Mouse (Mus musculus) heart, embryonic 15.5 days (tissue): ENCODE measurements at regions not wholly inside any gene's neighbourhood (a gene's known extent, or its start where the extent isn't known, plus 50 kb on each side); places are given as distances from the start of the nearest gene placed in this dataset.
A peak's percentile ranks its signal among the peaks of the same experiment; 100 is the strongest.

Experiments
- ATAC-seq: fragments of 200-750 bp; cut with Nextera tagmentation; replicated peaks from 2 replicates; pipeline ENCODE4 v1.8.0; 2017; ENCODE audit warnings: low read depth, moderate TSS enrichment; ENCODE audit not compliant: insufficient number of reproducible peaks, insufficient read depth, low FRiP score
- H3K27ac ChIP-seq: fragments of 300-500 bp; sonication (generic); 2 replicates; pipeline ENCODE4 v1.5.1; 2015; ENCODE audit warnings: mild to moderate bottlenecking, inconsistent platforms
- H3K27me3 ChIP-seq: fragments of 300-500 bp; sonication (generic); 2 replicates; pipeline ENCODE4 v1.6.1; 2015; ENCODE audit warnings: inconsistent platforms
- H3K36me3 ChIP-seq: fragments of 300-500 bp; sonication (generic); 2 replicates; pipeline ENCODE4 v1.6.1; 2015; ENCODE audit warnings: mild to moderate bottlenecking, inconsistent platforms
- H3K4me1 ChIP-seq: fragments of 300-500 bp; sonication (generic); replicated peaks from 2 replicates; pipeline ENCODE4 v1.6.1; 2015; ENCODE audit warnings: inconsistent platforms
- H3K4me2 ChIP-seq: fragments of 300-500 bp; sonication (generic); 2 replicates; pipeline ENCODE4 v1.6.1; 2015; ENCODE audit warnings: inconsistent platforms, mild to moderate bottlenecking, moderate library complexity
- H3K4me3 ChIP-seq: fragments of 300-500 bp; sonication (generic); 2 replicates; pipeline ENCODE4 v1.5.1; 2015; ENCODE audit warnings: mild to moderate bottlenecking, inconsistent platforms
- H3K9ac ChIP-seq: fragments of 300-500 bp; sonication (generic); 2 replicates; pipeline ENCODE4 v1.6.1; 2015; ENCODE audit warnings: mild to moderate bottlenecking, inconsistent platforms
- H3K9me3 ChIP-seq: fragments of 300-500 bp; sonication (generic); replicated peaks from 2 replicates; pipeline ENCODE4 v1.6.1; 2016; ENCODE audit warnings: inconsistent platforms
- WGBS: fragments of 180-500 bp; shearing (Covaris S2); methylation state at CpG from one replicate; pipeline ENCODE4 v1.1.7; 2015; ENCODE audit warnings: mixed read lengths; 5-methylcytosine and 5-hydroxymethylcytosine counted together

GRCm38 (mm10) chr3:50844835-50845301, 379.4 kb upstream of the Noct start:
- 56% methylated on average over 8 of the region's 8 CpGs for WGBS
- no peak for ATAC-seq
- Histone ChIP-seq H3K27me3 (no peaks in the 10 kb centered on the region), H3K4me1 (no peaks in the 10 kb centered on the region), H3K4me2 (no peak overlapping the region), H3K4me3 (no peak overlapping the region), H3K9me3 (no peaks in the 10 kb centered on the region), H3K36me3 (no peaks in the 10 kb centered on the region), H3K27ac (no peak overlapping the region), H3K9ac (no peak overlapping the region)

GRCm38 (mm10) chr3:50845311-50845710, 378.9 kb upstream of the Noct start:
- WGBS: 61% methylated on average over 2 of the region's 2 CpGs
- no peak for ATAC-seq

GRCm38 (mm10) chr3:50848528-50848927, 375.7 kb upstream of the Noct start:
- Histone ChIP-seq H3K9me3 (no peaks in the 10 kb centered on the region), H3K36me3 (no peaks in the 10 kb centered on the region), H3K4me2 (no peak overlapping the region), H3K27me3 (no peaks in the 10 kb centered on the region), H3K4me3 (no peak overlapping the region), H3K27ac (no peak overlapping the region), H3K4me1 (no peaks in the 10 kb centered on the region), H3K9ac (no peak overlapping the region)
- ATAC-seq: no peak; the same call in 1 of the 2 replicates
- 49% methylated on average over 3 of the region's 3 CpGs for WGBS

More at GRCm38 (mm10) chr3:50845311-50845710, 378.9 kb upstream of the Noct start:
- Histone ChIP-seq H3K4me3 (no peak overlapping the region), H3K36me3 (no peaks in the 10 kb centered on the region), H3K4me1 (no peaks in the 10 kb centered on the region), H3K9ac (no peak overlapping the region), H3K4me2 (no peak overlapping the region), H3K27ac (no peak overlapping the region), H3K9me3 (no peaks in the 10 kb centered on the region), H3K27me3 (no peaks in the 10 kb centered on the region)

- Histone ChIP-seq H3K27me3 (no peaks in the 10 kb centered on the region), H3K9me3 (no peaks in the 10 kb centered on the region), H3K9ac (no peak overlapping the region), H3K4me2 (no peak overlapping the region), H3K4me1 (no peaks in the 10 kb centered on the region), H3K27ac (no peak overlapping the region), H3K4me3 (no peak overlapping the region), H3K36me3 (no peaks in the 10 kb centered on the region)
- WGBS: 81% methylated on average over 5 of the region's 5 CpGs
- no peak for ATAC-seq
Measured at GRCm38 (mm10) chr3:50851083-50851637, 373.1 kb upstream of the Noct start.

GRCm38 (mm10) chr3:50867105-50867504, 357.1 kb upstream of the Noct start:
- WGBS: 93% methylated on average over 1 of the region's 1 CpGs

GRCm38 (mm10) chr3:50869211-50869610, 355.0 kb upstream of the Noct start:
- Histone ChIP-seq H3K4me3 (no peak overlapping the region), H3K9ac (no peak overlapping the region), H3K9me3 (no peaks in the 10 kb centered on the region), H3K27ac (no peak overlapping the region), H3K27me3 (no peaks in the 10 kb centered on the region), H3K4me1 (no peaks in the 10 kb centered on the region), H3K4me2 (no peak overlapping the region), H3K36me3 (no peaks in the 10 kb centered on the region)
- WGBS: 80% methylated on average over 3 of the region's 3 CpGs
- ATAC-seq: no peak

More at GRCm38 (mm10) chr3:50867105-50867504, 357.1 kb upstream of the Noct start:
- H3K9me3 ChIP-seq: no peaks in the 10 kb centered on the region
- no peaks in the 10 kb centered on the region for H3K36me3 ChIP-seq
- no peak overlapping the region for H3K4me3 ChIP-seq
- H3K27me3 ChIP-seq: no peaks in the 10 kb centered on the region
- ATAC-seq: no peak
- H3K4me2 ChIP-seq: no peak overlapping the region
- no peaks in the 10 kb centered on the region for H3K4me1 ChIP-seq
- no peak overlapping the region for H3K9ac ChIP-seq
- H3K27ac ChIP-seq: no peak overlapping the region

- no peak overlapping the region for H3K4me2 ChIP-seq
- H3K4me1 ChIP-seq: peaks cover 3% of the 10 kb centered on the region; the same call in 1 of the 2 replicates
- H3K27me3 ChIP-seq: no peaks in the 10 kb centered on the region
- no peaks in the 10 kb centered on the region for H3K36me3 ChIP-seq
- no peak for ATAC-seq
- H3K9ac ChIP-seq: no peak overlapping the region
- H3K9me3 ChIP-seq: no peaks in the 10 kb centered on the region
- H3K4me3 ChIP-seq: no peak overlapping the region
- 44% methylated on average over 4 of the region's 4 CpGs for WGBS
- no peak overlapping the region for H3K27ac ChIP-seq
Measured at GRCm38 (mm10) chr3:50879050-50879449, 345.2 kb upstream of the Noct start.

GRCm38 (mm10) chr3:50879595-50879994, 344.7 kb upstream of the Noct start:
- H3K27me3 ChIP-seq: no peaks in the 10 kb centered on the region
- ATAC-seq: no peak
- H3K4me1 ChIP-seq: peaks cover 3% of the 10 kb centered on the region; the same call in 1 of the 2 replicates
- H3K9me3 ChIP-seq: no peaks in the 10 kb centered on the region
- H3K4me3 ChIP-seq: no peak overlapping the region
- WGBS: 59% methylated on average over 8 of the region's 8 CpGs
- H3K4me2 ChIP-seq: no peak overlapping the region
- no peak overlapping the region for H3K27ac ChIP-seq
- no peaks in the 10 kb centered on the region for H3K36me3 ChIP-seq
- no peak overlapping the region for H3K9ac ChIP-seq

- no peak overlapping the region for H3K4me2 ChIP-seq
- no peaks in the 10 kb centered on the region for H3K9me3 ChIP-seq
- no peak overlapping the region for H3K27ac ChIP-seq
- H3K27me3 ChIP-seq: no peaks in the 10 kb centered on the region
- H3K9ac ChIP-seq: no peak overlapping the region
- WGBS: 37% methylated on average over 9 of the region's 9 CpGs
- H3K4me1 ChIP-seq: peaks cover 7% of the 10 kb centered on the region
- no peaks in the 10 kb centered on the region for H3K36me3 ChIP-seq
- ATAC-seq: no peak
- no peak overlapping the region for H3K4me3 ChIP-seq
Measured at GRCm38 (mm10) chr3:50881437-50882248, 342.6 kb upstream of the Noct start.

GRCm38 (mm10) chr3:50882249-50882733, 342.0 kb upstream of the Noct start:
- H3K9ac ChIP-seq: no peak overlapping the region
- WGBS: 31% methylated on average over 8 of the region's 8 CpGs
- no peak for ATAC-seq

GRCm38 (mm10) chr3:50886336-50886735, 337.9 kb upstream of the Noct start:
- H3K9me3 ChIP-seq: no peaks in the 10 kb centered on the region
- no peaks in the 10 kb centered on the region for H3K36me3 ChIP-seq
- H3K4me3 ChIP-seq: no peak overlapping the region
- ATAC-seq: no peak
- H3K27me3 ChIP-seq: no peaks in the 10 kb centered on the region
- peaks cover 10% of the 10 kb centered on the region for H3K4me1 ChIP-seq
- peak overlapping the region; percentile 18; the same call in 1 of the 2 replicates for H3K27ac ChIP-seq
- H3K4me2 ChIP-seq: peak overlapping the region; percentile 27
- 60% methylated on average over 10 of the region's 10 CpGs for WGBS
- H3K9ac ChIP-seq: no peak overlapping the region

More at GRCm38 (mm10) chr3:50882249-50882733, 342.0 kb upstream of the Noct start:
- Histone ChIP-seq H3K4me2 (no peak overlapping the region), H3K4me3 (no peak overlapping the region), H3K9me3 (no peaks in the 10 kb centered on the region), H3K36me3 (no peaks in the 10 kb centered on the region), H3K4me1 (peaks cover 13% of the 10 kb centered on the region), H3K27me3 (no peaks in the 10 kb centered on the region), H3K27ac (no peak overlapping the region)
